Mouse (Mus musculus) embryonic fibroblast, embryonic 13.5 days (primary cell): ENCODE data around the gene Rbm20.

Experiments used
- CTCF ChIP-seq: IDR thresholded peaks from 2 replicates; pipeline ENCODE4 v1.5.1; 2011; ENCODE audit warnings: mild to moderate bottlenecking, control low read depth, low read length, moderate library complexity, borderline replicate concordance; ENCODE audit not compliant: insufficient read depth
- POLR2A ChIP-seq: IDR thresholded peaks from 2 replicates; pipeline ENCODE4 v1.6.1; 2011; ENCODE audit warnings: low read depth, mild to moderate bottlenecking, control low read depth, low read length, moderate library complexity

DNA sequence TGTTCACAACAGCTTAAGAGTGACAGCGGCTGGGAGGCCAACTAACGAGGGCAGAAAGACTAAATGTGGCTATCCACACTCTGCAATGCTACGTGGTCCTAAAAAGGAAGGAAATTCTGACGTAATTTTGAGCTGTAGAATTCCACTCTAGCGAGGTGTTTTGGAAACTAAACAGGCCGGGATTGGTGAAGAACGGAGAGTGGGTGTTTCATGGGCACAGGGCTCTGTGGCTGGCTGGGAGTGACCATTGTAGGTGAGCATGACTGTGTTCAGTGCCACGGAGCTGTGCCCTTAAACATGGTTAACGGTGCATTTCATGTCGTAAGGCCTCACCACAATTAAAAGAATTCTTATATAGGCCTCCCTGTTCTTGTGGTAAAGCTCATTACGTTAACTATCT is 139.1 kb downstream of the Rbm20 start:
- TF ChIP-seq CTCF (no peak), POLR2A (no peak)
